Comparison of ENCODE assay signal across 9 mouse cellular contexts in genomic region chr2:144692219-144692732, GRCm38 (mm10).
DNase-seq lines count a peak whose midpoint lies in the region; ATAC-seq and TF ChIP-seq lines count a peak whose summit lies in the region.
"Had no signal": no experiment of that assay in that cellular context is flagged by ENCODE, and none has a peak within 500 bp of the region (broad histone marks: within the 10 kb centered on the region; RNA-seq: fewer than 3 reads in every experiment).

No protein-coding gene starts in this region.

- H3K4me1 ChIP-seq in MEL (ENCODE audit: control insufficient read depth in 1 of 2, insufficient read depth in 2 of 2, low read length in 2 of 2): no peaks in the 10 kb centered on the region
- no peaks in the 10 kb centered on the region for H3K4me1 ChIP-seq in lung, embryonic 15.5 days

- no peaks in the 10 kb centered on the region for H3K27me3 ChIP-seq in MEL (ENCODE audit: control insufficient read depth in 1 of 2, insufficient read depth in 2 of 2, low read length in 2 of 2)
- no peaks in the 10 kb centered on the region for H3K27me3 ChIP-seq in lung, embryonic 15.5 days

- no peak overlapping the region for H3K27ac ChIP-seq in left cerebral cortex, adult 2 months
- no peak overlapping the region for H3K27ac ChIP-seq in MEL (ENCODE audit: control insufficient read depth, low read depth, low read length)
- no peak overlapping the region for H3K27ac ChIP-seq in lung, embryonic 15.5 days

- TF ChIP-seq CTCF in left cerebral cortex, adult 2 months (IDR thresholded peaks at IDR 0.05): peak; percentile 42
- TF ChIP-seq CTCF in MEL (IDR thresholded peaks at IDR 0.05 in 2 of 3, conservative IDR thresholded peaks at IDR 0.05 in 1 of 3; ENCODE audit: control insufficient read depth in 1 of 3, insufficient read depth in 1 of 3, low read depth in 2 of 3, low read length in 3 of 3, poor library complexity in 1 of 3, severe bottlenecking in 1 of 3): peak; percentile 39 to 59 (median 43)

- DNase-seq in embryo, embryonic 10.5 days (ENCODE audit: low spot score): peak; percentile 28
- no peak for DNase-seq in embryo, embryonic 9.5 days (ENCODE audit: extremely low spot score)
- no peak for DNase-seq in left cerebral cortex, adult 2 months (ENCODE audit: extremely low spot score in 1 of 2, low spot score in 2 of 2)
- no peak for DNase-seq in left cerebral cortex, adult 8-10 months (ENCODE audit: low spot score in 2 of 2)
- peak; percentile 24 for DNase-seq in MEL (ENCODE audit: low read depth, low spot score)
- DNase-seq in right cerebral cortex, adult 18-20 months: no peak
- no peak for DNase-seq in layer of hippocampus, adult 8-10 months (ENCODE audit: low spot score in 2 of 2)
- DNase-seq: gastrocnemius, postnatal 14 days had no signal

- H3K36me3 ChIP-seq in MEL (ENCODE audit: control insufficient read depth in 1 of 2, insufficient read depth in 2 of 2, low read length in 2 of 2): no peaks in the 10 kb centered on the region
- no peaks in the 10 kb centered on the region for H3K36me3 ChIP-seq in lung, embryonic 15.5 days

- no peaks in the 10 kb centered on the region for H3K9me3 ChIP-seq in MEL (replicated peaks; ENCODE audit: insufficient read depth, low read length)
- H3K9me3 ChIP-seq in lung, embryonic 15.5 days: no peaks in the 10 kb centered on the region

- peak; percentile 19 for TF ChIP-seq RAD21 in MEL (IDR thresholded peaks at IDR 0.05; ENCODE audit: low read depth, low read length)

- intact Hi-C loops in left cerebral cortex, adult 2 months (cut with DNase I): no loop called here

- WGBS in lung, embryonic 15.5 days: 79% methylated on average over 8 of the region's 8 CpGs

- H3K9ac ChIP-seq in MEL (ENCODE audit: control insufficient read depth, low read depth, low read length, poor library complexity, severe bottlenecking): no peak overlapping the region
- H3K9ac ChIP-seq in lung, embryonic 15.5 days: no peak overlapping the region

- no peaks in the 10 kb centered on the region for H3K79me2 ChIP-seq in MEL (ENCODE audit: control insufficient read depth, insufficient read depth, low read length, poor library complexity)

- TF ChIP-seq EP300 in MEL (IDR thresholded peaks at IDR 0.05; ENCODE audit: low read depth in 1 of 2, low read length in 2 of 2): no peak

- ATAC-seq in lung, embryonic 15.5 days (ENCODE audit: borderline replicate concordance, extremely low read depth, low FRiP score, low TSS enrichment): 0 out of 2 replicates have a peak, but pooled peaks have one; percentile 11

- no peak for TF ChIP-seq POLR2A in MEL (IDR thresholded peaks at IDR 0.05; ENCODE audit: control insufficient read depth in 1 of 2, insufficient read depth in 1 of 2, low read depth in 1 of 2, low read length in 2 of 2, poor library complexity in 1 of 2)

- no peak overlapping the region for H3K4me3 ChIP-seq in left cerebral cortex, adult 2 months
- H3K4me3 ChIP-seq in MEL (ENCODE audit: control insufficient read depth in 1 of 2, insufficient read depth in 1 of 2, low read depth in 2 of 2, low read length in 2 of 2): no peak overlapping the region
- H3K4me3 ChIP-seq in lung, embryonic 15.5 days: no peak overlapping the region

- H3K4me2 ChIP-seq in lung, embryonic 15.5 days: no peak overlapping the region

TF ChIP-seq in MEL, 35 proteins besides CTCF, POLR2A, EP300 and RAD21:
- TF ChIP-seq ZNF384 (IDR thresholded peaks at IDR 0.05; ENCODE audit: low read depth, low read length) (no peak), POLR2AphosphoS2 (IDR thresholded peaks at IDR 0.05; ENCODE audit: low read length) (no peak), BHLHE40 (IDR thresholded peaks at IDR 0.05; ENCODE audit: borderline replicate concordance, low read depth, low read length) (no peak), MAFK (IDR thresholded peaks at IDR 0.05; ENCODE audit: borderline replicate concordance, low read depth, low read length) (no peak), SMC3 (IDR thresholded peaks at IDR 0.05; ENCODE audit: low read depth, low read length) (peak; percentile 12; the same call in 1 of the 2 replicates), GABPA (IDR thresholded peaks at IDR 0.05; ENCODE audit: low read depth, low read length) (no peak), ZKSCAN1 (IDR thresholded peaks at IDR 0.05; ENCODE audit: low read depth, low read length) (no peak), USF2 (IDR thresholded peaks at IDR 0.05; ENCODE audit: borderline replicate concordance in 1 of 2, insufficient read depth in 1 of 2, low read depth in 1 of 2, low read length in 2 of 2) (no peak)

Comparison
In these comparisons a context has a peak if more than half of its experiments do, and no peak if none do; other contexts are left out.
1. DNase-seq: peak in embryo, embryonic 10.5 days (single experiment) and MEL (single experiment); none in embryo, embryonic 9.5 days (single experiment), left cerebral cortex, adult 2 months (0 of 2), left cerebral cortex, adult 8-10 months (0 of 2), right cerebral cortex, adult 18-20 months (single experiment) and layer of hippocampus, adult 8-10 months (0 of 2).